Comparison of ENCODE assay signal across 9 mouse cellular contexts in the genomic region with DNA sequence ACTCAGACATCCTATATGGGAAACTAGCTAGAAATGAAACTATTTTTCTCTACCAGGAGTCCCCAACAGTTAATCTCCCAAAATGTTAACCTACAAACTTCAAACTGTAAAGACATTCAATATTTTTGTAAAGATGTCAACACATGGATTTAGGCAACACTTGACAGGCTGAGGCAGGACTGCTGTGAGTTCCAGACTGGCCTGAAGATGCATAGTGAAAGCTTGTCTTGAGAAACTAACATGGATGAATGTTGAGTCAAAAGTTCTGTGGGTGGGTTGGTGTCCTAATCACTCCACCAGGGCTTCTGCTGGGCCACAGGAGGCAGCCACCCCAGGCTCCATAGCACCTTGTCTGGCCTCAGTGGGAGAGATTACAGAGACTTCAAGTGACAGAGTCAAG. TPM values are rescaled to one million over a fixed set of nuclear protein-coding genes. Genes with fewer than 3 reads are reported as not detected.
DNase-seq lines count a peak whose midpoint lies in the region; ATAC-seq and TF ChIP-seq lines count a peak whose summit lies in the region.
"Had no signal": no experiment of that assay in that cellular context is flagged by ENCODE, and none has a peak within 500 bp of the region (broad histone marks: within the 10 kb centered on the region; RNA-seq: fewer than 3 reads in every experiment).

No protein-coding gene starts in this region.

- H3K4me1 ChIP-seq in lung, postnatal 0 days (ENCODE audit: insufficient read depth, low read depth, low read length): 0 out of 2 replicates have a peak, but pooled peaks cover 6% of the 10 kb centered on the region
- H3K4me1 ChIP-seq in lung, adult 2 months (ENCODE audit: control insufficient read depth, insufficient read depth, low read length): peaks cover 13% of the 10 kb centered on the region
- H3K4me1 ChIP-seq in midbrain, embryonic 15.5 days: peaks cover 31% of the 10 kb centered on the region

- H3K36me3 ChIP-seq in lung, postnatal 0 days (ENCODE audit: insufficient read depth, low read length): no peaks in the 10 kb centered on the region
- no peaks in the 10 kb centered on the region for H3K36me3 ChIP-seq in midbrain, embryonic 15.5 days (replicated peaks)

- peak overlapping the region; percentile 73; the same call in 1 of the 2 replicates for H3K4me2 ChIP-seq in lung, postnatal 0 days (replicated peaks; ENCODE audit: low read depth, low read length)
- peak overlapping the region; percentile 75 for H3K4me2 ChIP-seq in midbrain, embryonic 15.5 days

- no peak for DNase-seq in lung, postnatal 0 days (ENCODE audit: low spot score)
- no peak for DNase-seq in lung, adult 2 months
- DNase-seq in fat pad, adult 2 months (ENCODE audit: extremely low read depth, low read depth, low spot score): peak; percentile 73
- peak; percentile 37 for DNase-seq in induced T-regulatory cell, adult 2 months (ENCODE audit: low read depth)
- no peak for DNase-seq in spleen, postnatal 10 days (ENCODE audit: low spot score in 2 of 2)
- no peak for DNase-seq in cerebellum, postnatal 4 days (ENCODE audit: low spot score in 2 of 2)
- DNase-seq: cerebellum, postnatal 25 days; kidney, adult 9 months had no signal

- H3K27me3 ChIP-seq in lung, postnatal 0 days (replicated peaks; ENCODE audit: insufficient read depth, low read length): no peaks in the 10 kb centered on the region
- H3K27me3 ChIP-seq in midbrain, embryonic 15.5 days (replicated peaks): no peaks in the 10 kb centered on the region

- TF ChIP-seq CTCF in lung, postnatal 0 days (IDR thresholded peaks at IDR 0.05): no peak
- no peak for TF ChIP-seq CTCF in lung, adult 2 months (IDR thresholded peaks at IDR 0.05; ENCODE audit: insufficient read depth, low read length)

- no peak for ATAC-seq in lung, postnatal 0 days
- no peak for ATAC-seq in midbrain, embryonic 15.5 days (replicated peaks)

- TF ChIP-seq POLR2A in lung, adult 2 months (IDR thresholded peaks at IDR 0.05; ENCODE audit: borderline replicate concordance, extremely low read depth, low read depth, low read length): no peak

- H3K9ac ChIP-seq in lung, postnatal 0 days (replicated peaks; ENCODE audit: low read depth): no peak overlapping the region
- no peak overlapping the region for H3K9ac ChIP-seq in midbrain, embryonic 15.5 days

- no peaks in the 10 kb centered on the region for H3K9me3 ChIP-seq in lung, postnatal 0 days (ENCODE audit: low read length)
- no peaks in the 10 kb centered on the region for H3K9me3 ChIP-seq in midbrain, embryonic 15.5 days

- H3K27ac ChIP-seq in lung, postnatal 0 days (ENCODE audit: low read length): no peak overlapping the region
- no peak overlapping the region for H3K27ac ChIP-seq in midbrain, embryonic 15.5 days

- no peak for TF ChIP-seq EP300 in lung, postnatal 0 days (IDR thresholded peaks at IDR 0.05)

- H3K4me3 ChIP-seq in lung, postnatal 0 days (ENCODE audit: low read depth, low read length): no peak overlapping the region
- no peak overlapping the region for H3K4me3 ChIP-seq in lung, adult 2 months (replicated peaks; ENCODE audit: extremely low read depth, low read depth, low read length)
- peak overlapping the region; percentile 73; the same call in 1 of the 2 replicates for H3K4me3 ChIP-seq in midbrain, embryonic 15.5 days

RNA-seq across cellular contexts. Expression of a gene that starts 2.2 kb away (rescaled TPM):
- polyA plus RNA-seq in lung, postnatal 0 days (2015; fragmentation: Nextera tagmentation; extraction: Ambion mirVana): 6.8 and 9.3 TPM in 2 replicates
- polyA plus RNA-seq in lung, adult 2 months (2012; rRNA removed): 9.0 and 14.2 TPM in 2 replicates
- polyA plus RNA-seq in midbrain, embryonic 15.5 days (2015; fragmentation: Nextera tagmentation; extraction: Ambion mirVana): 24.4 and 26.2 TPM in 2 replicates

RNA-seq across cellular contexts. Expression of a gene that starts 8.9 kb away (rescaled TPM):
- 59.6 and 60.0 TPM in 2 replicates for polyA plus RNA-seq in lung, postnatal 0 days (2015; fragmentation: Nextera tagmentation; extraction: Ambion mirVana)
- 13.8 and 26.9 TPM in 2 replicates for polyA plus RNA-seq in lung, adult 2 months (2012; rRNA removed)
- 0.61 TPM in 1 of 2 replicates, not detected in the other for polyA plus RNA-seq in midbrain, embryonic 15.5 days (2015; fragmentation: Nextera tagmentation; extraction: Ambion mirVana)

RNA-seq across cellular contexts. Expression of a gene that starts 19.7 kb away (rescaled TPM):
- 0.13 TPM in 1 of 2 replicates, not detected in the other for polyA plus RNA-seq in lung, postnatal 0 days (2015; fragmentation: Nextera tagmentation; extraction: Ambion mirVana)
- 0.11 and 0.12 TPM in 2 replicates for polyA plus RNA-seq in lung, adult 2 months (2012; rRNA removed)
- 0.44 and 0.96 TPM in 2 replicates for polyA plus RNA-seq in midbrain, embryonic 15.5 days (2015; fragmentation: Nextera tagmentation; extraction: Ambion mirVana)

RNA-seq across cellular contexts. Expression of a gene that starts 36.8 kb away (rescaled TPM):
- polyA plus RNA-seq in lung, postnatal 0 days (2015; fragmentation: Nextera tagmentation; extraction: Ambion mirVana): 9.4 and 10.1 TPM in 2 replicates
- 15.0 and 15.8 TPM in 2 replicates for polyA plus RNA-seq in lung, adult 2 months (2012; rRNA removed)
- polyA plus RNA-seq in midbrain, embryonic 15.5 days (2015; fragmentation: Nextera tagmentation; extraction: Ambion mirVana): 4.8 and 5.1 TPM in 2 replicates

RNA-seq across cellular contexts. Expression of a gene that starts 56.8 kb away (rescaled TPM):
- polyA plus RNA-seq in lung, postnatal 0 days (2015; fragmentation: Nextera tagmentation; extraction: Ambion mirVana): 0.47 and 0.63 TPM in 2 replicates
- polyA plus RNA-seq in lung, adult 2 months (2012; rRNA removed): 1.7 and 1.9 TPM in 2 replicates
- 30.4 and 31.1 TPM in 2 replicates for polyA plus RNA-seq in midbrain, embryonic 15.5 days (2015; fragmentation: Nextera tagmentation; extraction: Ambion mirVana)

Comparison
In these comparisons a context has a peak if more than half of its experiments do, and no peak if none do; other contexts are left out.
1. DNase-seq: peak in fat pad, adult 2 months (single experiment) and induced T-regulatory cell, adult 2 months (single experiment); none in lung, postnatal 0 days (single experiment), lung, adult 2 months (single experiment), spleen, postnatal 10 days (0 of 2) and cerebellum, postnatal 4 days (0 of 2).